Mouse (Mus musculus): Measurements from ENCODE around the gene Dus1l. TPM values are rescaled to one million over a fixed set of nuclear protein-coding genes. Genes with fewer than 3 reads are reported as not detected.

Gene Dus1l
- polyA plus RNA-seq, 1 experiment from 2014 or later = 48.6 TPM

- under 1% methylated on average over 21 of the region's 21 CpGs for WGBS
- Histone ChIP-seq H3K9me3 (no peaks in the 10 kb centered on the region), H3K27ac (peak overlapping the region; percentile 100), H3K27me3 (no peaks in the 10 kb centered on the region), H3K4me3 (peak overlapping the region; percentile 91), H3K4me2 (peak overlapping the region; percentile 99), H3K4me1 (replicated peaks) (peaks cover 51% of the 10 kb centered on the region), H3K9ac (peak overlapping the region; percentile 98), H3K36me3 (peaks cover 25% of the 10 kb centered on the region)
- peak; percentile 4; the same call in 1 of the 2 replicates for ATAC-seq (ENCODE audit: low FRiP score)
Measured at GRCm38 (mm10) chr11:120824787-120825288, 28.6 kb upstream of the Dus1l start.

DNA sequence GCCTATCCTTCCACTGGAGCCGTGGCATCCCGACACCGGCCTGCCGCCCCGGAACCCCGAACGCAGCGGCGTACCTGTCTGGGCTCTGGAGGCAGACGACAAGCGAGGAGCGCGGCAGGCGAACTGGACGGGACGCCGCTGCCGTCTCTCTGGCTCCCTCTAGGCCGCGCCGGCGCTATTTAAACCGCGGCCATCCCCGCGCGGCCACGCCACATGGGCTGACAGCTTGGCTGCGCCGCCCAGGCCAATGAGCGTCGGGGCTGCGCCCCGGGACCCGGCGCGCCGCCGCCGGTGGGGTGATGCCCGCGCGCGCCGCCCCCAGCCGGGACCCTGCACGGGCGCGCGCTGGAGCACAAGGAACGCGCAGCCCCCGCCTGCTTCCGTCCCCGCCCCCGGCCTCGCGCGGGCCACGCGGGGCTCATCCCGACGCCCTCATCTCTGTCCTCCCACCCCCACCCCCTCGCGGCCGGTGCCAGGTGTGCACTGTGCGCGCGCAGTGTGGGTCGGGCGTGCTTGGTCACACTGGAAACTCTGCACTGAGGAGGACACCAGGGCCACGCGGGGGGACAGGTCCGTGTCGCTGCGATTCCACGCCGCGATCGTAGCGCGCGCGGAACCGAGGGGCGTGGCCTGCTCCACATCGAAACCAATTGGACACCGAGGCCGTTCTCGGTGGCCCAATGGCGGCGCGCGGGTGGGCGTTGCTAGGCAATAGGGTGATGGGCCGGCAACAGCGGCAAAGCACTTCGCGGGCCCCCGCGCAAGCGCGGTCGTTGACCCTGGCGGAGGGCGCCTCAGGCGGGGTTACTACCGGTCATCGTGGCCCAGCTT lies 28.0 kb upstream of the Dus1l start, which contains the start of gene Fasn:
TSS of gene Fasn (minus strand) at position 592 of the 831 bp plus-strand sequence.
- peak within 1 kb of the TSS; percentile 91 for H3K4me3 ChIP-seq
- no peaks in the 10 kb centered on the region for H3K27me3 ChIP-seq
- H3K27ac ChIP-seq = peak within 1 kb of the TSS; percentile 100
- H3K9me3 ChIP-seq = no peaks in the 10 kb centered on the region
- peaks cover 51% of the 10 kb centered on the region for H3K4me1 ChIP-seq (replicated peaks)
- H3K4me2 ChIP-seq = peak within 1 kb of the TSS; percentile 99
- peak within 1 kb of the TSS; percentile 98 for H3K9ac ChIP-seq
- H3K36me3 ChIP-seq = peaks cover 32% of the 10 kb centered on the region
- peak; percentile 92 for ATAC-seq (ENCODE audit: low FRiP score)
- WGBS = under 1% methylated on average over 103 of the region's 109 CpGs

GRCm38 (mm10) chr11:120823551-120823947 lies 27.3 kb upstream of the Dus1l start:
- Histone ChIP-seq H3K9ac (peak overlapping the region; percentile 98), H3K27me3 (no peaks in the 10 kb centered on the region), H3K4me3 (peak overlapping the region; percentile 91), H3K4me1 (replicated peaks) (peaks cover 51% of the 10 kb centered on the region), H3K4me2 (peak overlapping the region; percentile 99), H3K9me3 (no peaks in the 10 kb centered on the region), H3K36me3 (peaks cover 38% of the 10 kb centered on the region), H3K27ac (peak overlapping the region; percentile 100)
- WGBS = under 1% methylated on average over 35 of the region's 40 CpGs
- peak; percentile 57 for ATAC-seq (ENCODE audit: low FRiP score)

GRCm38 (mm10) chr11:120822831-120823550 lies 26.8 kb upstream of the Dus1l start:
- peaks cover 51% of the 10 kb centered on the region for H3K4me1 ChIP-seq (replicated peaks)
- peak overlapping the region; percentile 99 for H3K4me2 ChIP-seq
- H3K27ac ChIP-seq = peak overlapping the region; percentile 100
- 1% methylated on average over 14 of the region's 14 CpGs for WGBS
- peaks cover 44% of the 10 kb centered on the region for H3K36me3 ChIP-seq
- peak overlapping the region; percentile 98 for H3K9ac ChIP-seq
- H3K4me3 ChIP-seq = peak overlapping the region; percentile 91
- H3K9me3 ChIP-seq = no peaks in the 10 kb centered on the region
- ATAC-seq (ENCODE audit: low FRiP score) = no peak
- H3K27me3 ChIP-seq = no peaks in the 10 kb centered on the region

- Histone ChIP-seq H3K27ac (0 out of 2 replicates have a peak overlapping the region, but pooled peaks have one; percentile 100), H3K4me3 (peak overlapping the region; percentile 91), H3K27me3 (no peaks in the 10 kb centered on the region), H3K4me1 (replicated peaks) (peaks cover 51% of the 10 kb centered on the region), H3K36me3 (peaks cover 50% of the 10 kb centered on the region), H3K4me2 (peak overlapping the region; percentile 99), H3K9me3 (no peaks in the 10 kb centered on the region), H3K9ac (peak overlapping the region; percentile 98)
- WGBS = 69% methylated on average over 4 of the region's 4 CpGs
- ATAC-seq (ENCODE audit: low FRiP score) = no peak
Measured at GRCm38 (mm10) chr11:120822321-120822720, 26.1 kb upstream of the Dus1l start.

DNA sequence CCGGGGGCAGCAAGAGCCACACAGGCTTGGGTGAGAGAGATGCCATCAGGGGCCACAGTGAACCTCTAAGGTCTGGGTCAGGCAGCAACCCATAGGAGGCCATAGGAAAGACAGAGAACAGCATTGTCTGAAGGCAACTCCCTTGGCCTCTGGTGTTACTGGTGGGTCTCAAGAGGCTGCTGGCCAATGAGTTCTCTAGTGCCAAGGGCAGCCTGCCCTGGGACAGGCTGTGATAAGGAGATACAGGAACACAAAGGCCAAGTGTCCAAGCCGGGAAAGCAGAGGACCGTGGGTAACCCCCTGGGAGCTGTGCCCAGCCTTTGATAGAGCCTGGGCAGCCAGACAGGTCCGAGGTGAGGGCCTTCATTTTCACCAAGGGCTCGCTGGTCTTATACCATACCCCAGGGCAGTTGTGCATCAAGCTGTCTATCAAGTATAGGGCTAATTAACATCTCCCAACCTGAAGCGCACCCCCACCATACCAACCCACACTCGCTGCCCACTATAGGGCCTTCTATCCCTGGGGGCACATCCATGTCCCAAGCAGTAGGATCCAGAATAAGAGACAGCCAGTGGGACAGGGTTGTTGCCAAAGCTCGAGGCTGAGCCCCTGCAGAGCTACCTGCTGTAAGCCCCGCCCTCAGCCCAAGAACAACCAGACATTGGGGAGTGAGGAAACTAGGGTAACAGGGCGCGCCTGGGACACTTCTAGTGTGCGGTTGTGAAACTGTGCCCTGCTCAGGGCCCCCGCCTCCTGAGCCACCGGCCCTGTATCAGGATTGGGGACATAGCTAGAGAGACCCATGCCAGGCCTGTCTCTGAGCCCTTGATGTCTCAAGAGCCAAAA lies 25.1 kb upstream of the Dus1l start:
- ATAC-seq (ENCODE audit: low FRiP score) = no peak
- Histone ChIP-seq H3K4me2 (peak overlapping the region; percentile 99), H3K4me3 (peak overlapping the region; percentile 91), H3K27me3 (no peaks in the 10 kb centered on the region), H3K36me3 (peaks cover 61% of the 10 kb centered on the region), H3K4me1 (replicated peaks) (peaks cover 46% of the 10 kb centered on the region), H3K9me3 (no peaks in the 10 kb centered on the region), H3K9ac (peak overlapping the region; percentile 98), H3K27ac (no peak overlapping the region)
- 78% methylated on average over 14 of the region's 14 CpGs for WGBS

DNA sequence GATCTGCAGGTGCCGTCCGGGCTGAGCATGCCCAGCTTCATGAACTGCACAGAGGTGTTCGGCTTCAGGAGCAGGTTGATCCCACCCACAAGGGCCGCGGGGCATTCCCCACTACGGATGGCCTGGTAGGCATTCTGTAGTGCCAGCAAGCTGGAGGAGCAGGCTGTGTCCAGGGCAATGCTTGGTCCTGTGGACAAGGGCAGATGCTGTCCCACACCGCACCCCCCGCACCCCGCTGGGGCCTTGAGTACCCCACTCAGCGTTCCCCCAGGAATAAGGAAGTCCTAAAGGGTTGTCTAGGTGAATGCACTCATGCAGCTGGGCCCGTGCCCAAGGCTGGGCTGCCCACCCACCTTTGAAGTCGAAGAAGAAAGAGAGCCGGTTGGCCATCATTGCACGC lies 24.3 kb upstream of the Dus1l start:
- ATAC-seq (ENCODE audit: low FRiP score) = no peak
- Histone ChIP-seq H3K36me3 (peaks cover 68% of the 10 kb centered on the region), H3K4me1 (replicated peaks) (peaks cover 39% of the 10 kb centered on the region), H3K27ac (no peak overlapping the region), H3K4me2 (no peak overlapping the region; the same call in 1 of the 2 replicates), H3K27me3 (no peaks in the 10 kb centered on the region), H3K4me3 (no peak overlapping the region), H3K9ac (peak overlapping the region; percentile 98; the same call in 1 of the 2 replicates), H3K9me3 (no peaks in the 10 kb centered on the region)
- WGBS = 89% methylated on average over 14 of the region's 14 CpGs

GRCm38 (mm10) chr11:120819556-120819955 lies 23.4 kb upstream of the Dus1l start:
- no peak for ATAC-seq (ENCODE audit: low FRiP score)
- Histone ChIP-seq H3K9me3 (no peaks in the 10 kb centered on the region), H3K27me3 (no peaks in the 10 kb centered on the region), H3K4me2 (no peak overlapping the region), H3K9ac (no peak overlapping the region), H3K4me3 (no peak overlapping the region), H3K4me1 (replicated peaks) (peaks cover 30% of the 10 kb centered on the region), H3K36me3 (peaks cover 78% of the 10 kb centered on the region), H3K27ac (no peak overlapping the region)
- WGBS = 97% methylated on average over 6 of the region's 6 CpGs

DNA sequence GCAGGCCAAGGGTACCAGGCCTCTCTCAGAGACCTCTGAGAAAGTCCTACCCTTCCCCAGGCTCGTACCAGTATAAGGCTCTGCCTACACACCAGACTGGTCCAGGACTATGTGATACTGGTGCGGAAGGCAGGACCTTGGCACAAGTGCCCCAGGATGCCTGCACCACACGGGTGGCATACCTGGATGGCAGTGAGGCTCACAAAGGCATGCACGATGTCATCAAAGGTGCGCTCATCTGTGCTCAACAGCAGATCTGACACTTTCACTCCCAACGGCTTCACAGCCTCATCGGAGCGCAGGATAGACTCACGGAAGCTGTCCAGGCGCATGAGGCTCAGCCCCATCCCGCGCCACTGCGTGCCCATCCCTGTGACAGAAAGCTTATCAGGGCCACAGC lies 22.0 kb upstream of the Dus1l start:
- peaks cover 30% of the 10 kb centered on the region for H3K4me1 ChIP-seq (replicated peaks)
- H3K4me2 ChIP-seq = no peak overlapping the region
- H3K9me3 ChIP-seq = no peaks in the 10 kb centered on the region
- H3K27ac ChIP-seq = no peak overlapping the region
- H3K9ac ChIP-seq = peak overlapping the region; percentile 39; the same call in 1 of the 2 replicates
- H3K36me3 ChIP-seq = peaks cover 91% of the 10 kb centered on the region
- no peak for ATAC-seq (ENCODE audit: low FRiP score)
- H3K4me3 ChIP-seq = no peak overlapping the region
- no peaks in the 10 kb centered on the region for H3K27me3 ChIP-seq
- 97% methylated on average over 13 of the region's 13 CpGs for WGBS

GRCm38 (mm10) chr11:120817358-120817757 lies 21.2 kb upstream of the Dus1l start:
- H3K4me3 ChIP-seq = no peak overlapping the region
- H3K9me3 ChIP-seq = no peaks in the 10 kb centered on the region
- no peak overlapping the region for H3K4me2 ChIP-seq
- peaks cover 22% of the 10 kb centered on the region for H3K4me1 ChIP-seq (replicated peaks)
- peak overlapping the region; percentile 24; the same call in 1 of the 2 replicates for H3K9ac ChIP-seq
- H3K27ac ChIP-seq = no peak overlapping the region
- 88% methylated on average over 6 of the region's 6 CpGs for WGBS
- ATAC-seq (ENCODE audit: low FRiP score) = no peak
- no peaks in the 10 kb centered on the region for H3K27me3 ChIP-seq
- H3K36me3 ChIP-seq = peaks cover 100% of the 10 kb centered on the region

GRCm38 (mm10) chr11:120812068-120812467 lies 15.9 kb upstream of the Dus1l start:
- no peak overlapping the region for H3K4me3 ChIP-seq
- H3K27me3 ChIP-seq = no peaks in the 10 kb centered on the region
- H3K4me2 ChIP-seq = no peak overlapping the region
- no peak overlapping the region for H3K27ac ChIP-seq
- H3K4me1 ChIP-seq (replicated peaks) = no peaks in the 10 kb centered on the region
- WGBS = 97% methylated on average over 16 of the region's 16 CpGs
- H3K9ac ChIP-seq = no peak overlapping the region
- H3K9me3 ChIP-seq = no peaks in the 10 kb centered on the region
- peaks cover 100% of the 10 kb centered on the region for H3K36me3 ChIP-seq
- ATAC-seq (ENCODE audit: low FRiP score) = no peak
